Mouse (Mus musculus): ENCODE data around the gene Kprp. TPM values are rescaled to one million over a fixed set of nuclear protein-coding genes. Genes with fewer than 3 reads are reported as not detected.
A peak's percentile ranks its signal among the peaks of the same experiment; 100 is the strongest.
"Not testable (repeated sequence)": the region's sequence is repeated elsewhere in the genome, so short reads cannot be mapped to it uniquely, and the experiment has no call there.

Gene Kprp
- total and polyA plus RNA-seq, 3 experiments, result not detected

DNA sequence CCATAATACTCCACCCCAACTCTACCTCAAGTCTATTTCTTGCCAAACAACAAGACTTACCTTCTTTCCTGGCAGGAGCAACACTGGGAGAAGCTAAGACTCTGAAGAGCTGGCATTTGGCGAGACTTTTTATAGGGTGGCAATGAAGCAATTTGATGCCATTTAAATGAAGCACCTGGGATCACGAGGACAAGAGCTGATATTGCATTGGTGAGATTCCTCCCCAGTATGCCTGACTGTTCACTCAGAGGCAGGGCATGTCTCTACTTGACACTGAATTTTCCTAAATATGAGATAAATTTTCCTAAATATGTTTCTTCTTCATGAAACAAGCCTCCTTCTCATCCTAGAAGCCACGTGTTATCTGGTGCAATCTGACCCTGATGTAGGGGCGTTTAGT lies 43.1 kb upstream of the Kprp start, which contains the start of gene 2310050C09Rik:
Gene 2310050C09Rik (minus strand): TSS at position 101 of the 400 bp plus-strand sequence.
- DNase-seq (ENCODE audit: extremely low read depth), result no peak
- no peaks in the 10 kb centered on the region for H3K9me3 ChIP-seq (replicated peaks; ENCODE audit: low read length)
- TF ChIP-seq ZKSCAN1 (IDR thresholded peaks at IDR 0.05; ENCODE audit: borderline replicate concordance, low read depth, low read length), result no peak
- no peak for TF ChIP-seq KAT2A (IDR thresholded peaks at IDR 0.05; ENCODE audit: insufficient replicate concordance, low read length)
- no peak for TF ChIP-seq NELFE (IDR thresholded peaks at IDR 0.05; ENCODE audit: low read depth, low read length)
- no peak for TF ChIP-seq EP300 (IDR thresholded peaks at IDR 0.05; ENCODE audit: low read length)
- no peak for TF ChIP-seq JUND (conservative IDR thresholded peaks at IDR 0.05; ENCODE audit: low read depth, low read length)
- no peak for TF ChIP-seq NRF1 (IDR thresholded peaks at IDR 0.05; ENCODE audit: low read depth, low read length)
- no peak for TF ChIP-seq TBP (conservative IDR thresholded peaks at IDR 0.05; ENCODE audit: low read depth, low read length)
- no peaks in the 10 kb centered on the region for H3K4me1 ChIP-seq (ENCODE audit: control insufficient read depth in 1 of 2, insufficient read depth in 2 of 2)
- no peak within 1 kb of the TSS for H3K9ac ChIP-seq (ENCODE audit: insufficient read depth, low read depth)
- H3K4me3 ChIP-seq (replicated peaks in 1 of 3; ENCODE audit: low read depth in 2 of 3, low read length in 2 of 3, poor library complexity in 1 of 3), result no peak within 1 kb of the TSS
- no peaks in the 10 kb centered on the region for H3K79me2 ChIP-seq (replicated peaks; ENCODE audit: control insufficient read depth, extremely low read depth, insufficient read depth, poor library complexity, severe bottlenecking)
- dilution Hi-C loops (cut with MboI; ENCODE audit: extremely low pct_ligation_motif_present, extremely low pct_unique_long_range_greater_than_20kb, low sequenced_read_pairs) (no loop called here), in situ Hi-C loops (cut with MboI; ENCODE audit: low pct_ligation_motif_present, low pct_unique_long_range_greater_than_20kb, low sequenced_read_pairs) (no loop called here)
- H3K36me3 ChIP-seq (replicated peaks in 1 of 2; ENCODE audit: control insufficient read depth in 1 of 2, insufficient read depth in 1 of 2, low read length in 1 of 2), result no peaks in the 10 kb centered on the region
- H3K4me2 ChIP-seq (ENCODE audit: insufficient read depth, low read depth, poor library complexity, severe bottlenecking), result no peak within 1 kb of the TSS
- no peak within 1 kb of the TSS for H3K27ac ChIP-seq (ENCODE audit: insufficient read depth, low read depth)
- no peaks in the 10 kb centered on the region for H3K27me3 ChIP-seq (replicated peaks)

DNA sequence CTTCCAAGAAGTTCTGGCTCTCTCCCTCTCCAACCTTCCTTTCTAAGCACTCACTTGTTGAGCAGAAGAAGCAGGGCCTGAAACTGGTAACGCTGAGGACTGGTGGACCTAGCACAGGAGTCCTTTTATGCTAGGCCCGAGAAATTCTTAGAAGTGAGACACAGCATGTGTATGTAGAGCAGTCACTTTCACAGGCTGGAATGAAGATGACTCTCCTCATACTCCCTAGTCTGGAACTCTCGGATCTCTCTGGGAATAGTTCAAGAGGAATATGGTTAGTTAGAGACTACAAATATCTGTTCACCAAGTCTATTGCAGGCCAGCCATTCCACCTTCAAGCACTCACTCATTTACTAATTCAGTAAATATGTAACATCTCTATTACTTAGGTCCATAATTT lies 24.1 kb upstream of the Kprp start, which contains the start of gene Lce1l:
Gene Lce1l (minus strand): TSS at position 101 of the 400 bp plus-strand sequence.
- no peak for DNase-seq (ENCODE audit: extremely low read depth)
- no peak within 1 kb of the TSS for H3K4me3 ChIP-seq (replicated peaks in 1 of 3; ENCODE audit: low read depth in 2 of 3, low read length in 2 of 3, poor library complexity in 1 of 3)
- H3K27me3 ChIP-seq (replicated peaks), result no peaks in the 10 kb centered on the region
- H3K9ac ChIP-seq (ENCODE audit: insufficient read depth, low read depth), result no peak within 1 kb of the TSS
- in situ Hi-C loops (cut with MboI; ENCODE audit: low pct_ligation_motif_present, low pct_unique_long_range_greater_than_20kb, low sequenced_read_pairs), result no loop called here
- no peaks in the 10 kb centered on the region for H3K9me3 ChIP-seq (replicated peaks; ENCODE audit: low read length)
- TF ChIP-seq RCOR1 (conservative IDR thresholded peaks at IDR 0.05; ENCODE audit: low read depth, low read length) (no peak), ELF1 (IDR thresholded peaks at IDR 0.05; ENCODE audit: low read depth, low read length) (no peak)
- H3K36me3 ChIP-seq (replicated peaks in 1 of 2; ENCODE audit: control insufficient read depth in 1 of 2, insufficient read depth in 1 of 2, low read length in 1 of 2), result no peaks in the 10 kb centered on the region
- H3K27ac ChIP-seq (ENCODE audit: insufficient read depth, low read depth), result no peak within 1 kb of the TSS
- no peaks in the 10 kb centered on the region for H3K79me2 ChIP-seq (replicated peaks; ENCODE audit: control insufficient read depth, extremely low read depth, insufficient read depth, poor library complexity, severe bottlenecking)
- dilution Hi-C loops (cut with MboI; ENCODE audit: extremely low pct_ligation_motif_present, extremely low pct_unique_long_range_greater_than_20kb, low sequenced_read_pairs), result no loop called here
- H3K4me2 ChIP-seq (ENCODE audit: insufficient read depth, low read depth, poor library complexity, severe bottlenecking), result no peak within 1 kb of the TSS
- no peaks in the 10 kb centered on the region for H3K4me1 ChIP-seq (ENCODE audit: control insufficient read depth in 1 of 2, insufficient read depth in 2 of 2)

DNA sequence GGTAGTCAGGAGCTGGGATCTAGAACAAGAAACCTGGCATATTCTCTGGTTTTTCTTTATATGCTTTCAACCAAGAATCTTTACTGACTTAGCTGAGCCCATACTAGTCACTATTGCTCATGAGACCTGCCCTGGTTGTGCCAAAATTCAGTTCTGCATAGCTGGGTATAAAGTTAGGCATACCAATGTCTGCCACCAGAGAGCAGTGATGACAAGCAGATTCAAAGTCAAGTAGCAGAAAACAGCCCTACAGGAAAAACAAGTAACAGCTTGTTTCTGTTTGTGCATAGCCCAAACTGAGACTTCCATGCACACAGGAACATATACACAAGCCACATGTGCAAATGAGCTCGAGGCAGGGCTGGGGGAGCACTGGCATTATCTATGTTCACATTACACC lies 1.2 kb downstream of the Kprp start:
- dilution Hi-C loops (cut with MboI; ENCODE audit: extremely low pct_ligation_motif_present, extremely low pct_unique_long_range_greater_than_20kb, low sequenced_read_pairs), result no loop called here
- TF ChIP-seq EP300 (IDR thresholded peaks at IDR 0.05; ENCODE audit: low read length) (no peak), RAD21 (IDR thresholded peaks at IDR 0.05; ENCODE audit: low read depth, low read length) (no peak; the same call in 1 of the 2 replicates), MAFK (IDR thresholded peaks at IDR 0.05; ENCODE audit: insufficient replicate concordance, low read length) (no peak), TCF12 (IDR thresholded peaks at IDR 0.05; ENCODE audit: low read depth, low read length) (no peak), TBP (conservative IDR thresholded peaks at IDR 0.05; ENCODE audit: low read depth, low read length) (no peak), NRF1 (IDR thresholded peaks at IDR 0.05; ENCODE audit: low read depth, low read length) (no peak), BHLHE40 (IDR thresholded peaks at IDR 0.05; ENCODE audit: low read depth, low read length) (no peak), CTCF (conservative IDR thresholded peaks at IDR 0.05 in 1 of 2, IDR thresholded peaks at IDR 0.05 in 1 of 2; ENCODE audit: low read depth in 2 of 2, low read length in 2 of 2) (peak in 1 of 2 experiments; percentile 9; a peak in 1 of 4 replicates)
- peak; percentile 4 for DNase-seq (ENCODE audit: extremely low read depth)

DNA sequence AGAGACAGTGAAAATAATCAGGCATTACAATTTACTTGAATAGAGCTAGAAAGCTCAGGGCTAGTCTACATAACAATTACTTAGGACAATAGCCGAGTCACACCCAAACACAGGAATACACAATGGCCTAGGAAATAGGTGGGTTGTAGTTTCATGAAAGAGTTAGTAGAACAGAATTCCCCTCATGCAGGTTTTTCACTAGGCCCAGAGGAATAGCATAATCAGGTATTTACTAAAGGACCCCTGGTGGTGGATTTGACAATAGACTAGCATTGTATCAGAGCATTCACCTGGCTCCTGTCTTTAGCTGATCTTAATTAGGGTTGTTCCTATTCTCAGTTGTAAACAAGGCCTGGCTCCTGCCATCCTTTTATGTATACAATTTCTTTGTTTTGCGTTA lies 11.0 kb downstream of the Kprp start:
- DNase-seq (ENCODE audit: extremely low read depth); H3K27ac ChIP-seq (ENCODE audit: insufficient read depth, low read depth); H3K4me1 ChIP-seq (ENCODE audit: control insufficient read depth in 1 of 2, insufficient read depth in 2 of 2); H3K9ac ChIP-seq (ENCODE audit: insufficient read depth, low read depth); H3K4me2 ChIP-seq (ENCODE audit: insufficient read depth, low read depth, poor library complexity, severe bottlenecking); H3K27me3 ChIP-seq (replicated peaks); H3K9me3 ChIP-seq (replicated peaks; ENCODE audit: low read length); H3K36me3 ChIP-seq (replicated peaks in 1 of 2; ENCODE audit: control insufficient read depth in 1 of 2, insufficient read depth in 1 of 2, low read length in 1 of 2); dilution Hi-C loops (cut with MboI; ENCODE audit: extremely low pct_ligation_motif_present, extremely low pct_unique_long_range_greater_than_20kb, low sequenced_read_pairs); H3K4me3 ChIP-seq (replicated peaks in 1 of 3; ENCODE audit: low read depth in 2 of 3, low read length in 2 of 3, poor library complexity in 1 of 3); in situ Hi-C loops (cut with MboI; ENCODE audit: low pct_ligation_motif_present, low pct_unique_long_range_greater_than_20kb, low sequenced_read_pairs); H3K79me2 ChIP-seq (replicated peaks; ENCODE audit: control insufficient read depth, extremely low read depth, insufficient read depth, poor library complexity, severe bottlenecking): not testable (repeated sequence)

More for the DNA sequence above, 1.2 kb downstream of the Kprp start:
- Histone ChIP-seq H3K4me2 (ENCODE audit: insufficient read depth, low read depth, poor library complexity, severe bottlenecking) (no peak overlapping the region), H3K27me3 (replicated peaks) (no peaks in the 10 kb centered on the region), H3K9ac (ENCODE audit: insufficient read depth, low read depth) (no peak overlapping the region), H3K79me2 (replicated peaks; ENCODE audit: control insufficient read depth, extremely low read depth, insufficient read depth, poor library complexity, severe bottlenecking) (no peaks in the 10 kb centered on the region), H3K4me3 (replicated peaks in 1 of 3; ENCODE audit: low read depth in 2 of 3, low read length in 2 of 3, poor library complexity in 1 of 3) (no peak overlapping the region), H3K9me3 (replicated peaks; ENCODE audit: low read length) (no peaks in the 10 kb centered on the region), H3K4me1 (ENCODE audit: control insufficient read depth in 1 of 2, insufficient read depth in 2 of 2) (peaks cover 0 to 4% of the 10 kb centered on the region in 2 experiments; a peak in 1 of 4 replicates), H3K27ac (ENCODE audit: insufficient read depth, low read depth) (no peak overlapping the region), H3K36me3 (replicated peaks in 1 of 2; ENCODE audit: control insufficient read depth in 1 of 2, insufficient read depth in 1 of 2, low read length in 1 of 2) (no peaks in the 10 kb centered on the region)
- in situ Hi-C loops (cut with MboI; ENCODE audit: low pct_ligation_motif_present, low pct_unique_long_range_greater_than_20kb, low sequenced_read_pairs), result no loop called here

All from CH12.LX (cell line).